Mouse (Mus musculus): ENCODE results near the gene Zfp524.
"Not testable (repeated sequence)": the region's sequence is repeated elsewhere in the genome, so short reads cannot be mapped to it uniquely, and the experiment has no call there.

Gene Zfp524

DNA sequence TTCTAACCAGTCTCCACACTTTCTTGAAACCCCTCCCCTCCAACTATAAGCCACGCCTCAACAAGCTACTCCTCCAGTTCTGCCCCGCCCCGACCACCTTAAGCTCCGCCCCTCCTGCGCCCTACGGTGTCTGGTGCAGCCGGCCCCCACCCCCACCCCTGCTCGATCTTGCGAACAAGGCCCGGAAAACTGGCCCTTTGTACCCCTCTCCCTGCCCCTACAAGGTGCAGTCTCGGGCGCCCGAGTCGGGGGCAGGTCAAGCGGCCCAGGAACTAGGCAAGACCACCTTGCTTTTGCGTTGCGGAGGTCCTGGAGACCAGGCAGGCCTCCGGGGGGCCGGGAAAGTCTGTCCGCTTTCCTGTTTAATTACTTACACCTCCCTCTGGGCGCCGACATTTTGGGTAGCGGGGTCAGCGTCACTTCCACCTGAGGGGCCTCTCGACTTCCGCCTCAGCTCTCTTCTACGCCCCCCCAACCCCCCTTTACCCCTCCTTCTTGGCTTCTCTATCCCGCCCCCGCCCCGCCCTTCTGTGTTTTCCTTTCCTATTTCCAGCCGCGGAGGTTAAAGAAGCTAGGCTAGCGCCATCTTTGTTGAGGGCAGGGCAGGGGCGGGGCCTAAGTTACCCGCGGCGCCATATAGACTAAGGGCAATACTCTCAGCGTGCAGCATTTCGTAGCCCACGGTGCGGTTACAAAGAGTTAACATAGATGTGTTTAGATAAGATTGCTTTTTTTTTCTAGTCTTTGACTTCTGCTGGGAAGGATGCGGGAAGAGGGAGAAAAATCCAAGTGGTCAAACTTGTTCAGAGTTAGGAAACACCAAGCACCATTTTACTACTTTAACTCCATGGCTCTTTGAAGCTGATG lies at the start of gene Zfp524, which contains the start of gene Fiz1:
Gene Zfp524, plus strand, starts transcription at position 165 of the 867 bp plus-strand sequence.
Gene Fiz1, minus strand, starts transcription at position 447 of the 867 bp plus-strand sequence.
- peak; percentile 90 to 94 for DNase-seq

DNA sequence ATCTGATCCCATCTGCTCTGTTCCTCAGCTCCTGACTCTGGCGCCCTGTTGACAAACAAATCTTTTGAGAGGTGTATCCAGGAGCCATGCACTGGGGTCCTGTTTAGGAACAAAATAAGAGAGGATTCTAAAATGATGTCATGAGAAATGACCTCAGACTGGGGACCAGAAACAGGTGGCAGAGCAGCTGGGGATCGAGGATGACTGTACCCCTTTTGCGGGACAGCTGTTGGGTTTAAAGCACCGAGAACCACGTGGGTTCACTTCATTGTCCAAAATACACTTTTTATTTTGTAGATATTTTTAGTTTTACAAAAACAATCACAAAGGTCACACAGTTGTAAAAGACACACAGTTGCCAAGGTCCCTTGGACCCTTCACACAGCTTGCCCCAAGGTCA lies 49.2 kb upstream of the Zfp524 start:
- DNase-seq, result no peak

DNA sequence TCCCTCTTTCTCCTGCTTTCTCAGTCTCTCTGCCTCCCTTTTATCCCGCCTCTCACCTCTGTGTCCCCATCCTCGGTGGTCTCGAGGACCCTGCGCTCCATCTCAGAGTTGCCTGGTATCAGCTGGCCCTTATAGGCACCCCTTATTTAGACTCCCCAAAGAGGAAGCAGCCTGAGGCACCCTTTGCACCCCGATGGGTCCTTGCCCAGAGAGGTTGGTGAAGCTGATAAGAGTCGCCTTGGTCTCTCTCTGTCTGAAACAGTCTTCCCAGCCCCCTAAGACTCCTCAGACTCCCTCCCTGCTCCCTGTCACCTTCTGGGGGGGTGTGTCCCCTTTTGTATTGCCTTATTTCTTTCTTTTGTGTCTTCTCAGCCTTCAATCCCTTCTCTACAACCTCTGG lies 43.1 kb upstream of the Zfp524 start, which contains the start of gene Sbk3:
Gene Sbk3, minus strand, starts transcription at position 101 of the 400 bp plus-strand sequence.
- DNase-seq, result no peak

DNA sequence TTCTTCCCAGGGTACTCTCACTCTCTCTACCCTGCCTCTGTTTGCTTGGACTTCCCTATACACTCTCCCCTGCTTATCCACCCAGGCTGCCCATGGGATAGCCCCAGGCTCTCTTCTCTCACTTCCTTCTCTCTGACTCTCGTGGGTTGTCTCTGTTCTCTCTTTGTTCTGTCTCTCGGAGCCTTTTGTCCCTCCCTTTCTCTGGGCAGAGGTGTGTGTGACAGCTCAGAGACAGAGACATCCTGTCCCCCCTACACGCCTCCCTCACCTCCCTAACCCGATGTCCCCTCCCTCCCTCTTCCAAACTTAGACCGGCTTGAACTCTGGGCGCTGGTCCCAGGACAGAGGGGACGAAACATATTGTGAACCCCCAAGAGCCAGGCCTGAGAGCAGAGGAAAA lies 42.5 kb upstream of the Zfp524 start:
- no peak for DNase-seq

DNA sequence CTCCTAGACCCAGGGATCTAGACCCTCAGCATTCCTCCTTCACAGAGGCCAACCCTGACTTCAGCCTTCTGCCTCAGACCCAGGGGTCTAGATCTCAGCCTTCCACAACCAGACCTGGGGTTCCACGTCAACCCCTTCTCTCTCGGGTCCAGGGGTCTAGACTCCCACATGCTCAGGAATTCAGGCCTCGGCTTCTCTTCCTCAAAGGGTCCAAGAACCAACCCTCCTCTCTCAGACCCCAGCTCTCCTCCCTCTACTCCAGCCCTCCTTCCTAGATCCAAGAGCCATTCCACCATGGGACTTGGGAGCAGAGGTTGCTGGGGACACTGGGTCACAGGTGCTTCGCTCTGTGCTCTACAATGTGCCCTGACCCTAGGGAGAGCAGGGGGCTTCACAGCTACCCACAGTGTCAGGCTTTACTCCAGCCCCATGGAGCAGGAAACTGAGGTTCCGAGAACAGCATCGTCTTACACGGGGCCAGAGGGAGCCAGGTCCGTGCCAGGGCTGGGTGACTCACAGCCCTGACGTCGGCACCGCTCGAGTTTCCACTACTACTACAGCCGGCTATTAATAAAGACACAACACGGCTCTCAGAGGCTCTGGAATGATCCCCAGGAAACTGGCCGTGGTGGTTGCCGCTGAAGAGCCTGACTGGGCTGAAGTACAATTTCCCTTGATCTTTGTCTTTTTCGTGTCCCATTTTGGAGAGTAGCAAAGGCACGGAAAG lies 41.7 kb upstream of the Zfp524 start:
- no peak for DNase-seq

DNA sequence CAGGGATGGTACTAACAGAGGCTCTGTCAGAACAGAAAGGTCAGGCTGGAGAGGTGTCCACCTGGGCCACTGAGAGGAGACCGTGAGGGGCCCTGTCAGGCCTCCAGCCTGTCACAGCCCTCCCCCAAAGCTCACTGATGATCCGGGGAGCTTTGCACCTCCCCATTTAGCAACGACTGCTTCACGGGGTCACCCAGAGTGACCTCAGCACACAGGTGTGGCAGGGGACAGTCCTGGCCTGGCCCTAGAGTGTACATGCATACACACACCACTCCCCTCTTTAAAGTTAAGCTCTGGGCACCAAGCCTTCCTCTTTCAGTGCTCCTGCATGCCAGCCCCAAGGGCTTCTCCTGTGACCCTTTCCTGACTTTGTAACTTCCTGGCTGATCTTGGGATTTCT lies 38.8 kb upstream of the Zfp524 start:
- DNase-seq, result no peak

DNA sequence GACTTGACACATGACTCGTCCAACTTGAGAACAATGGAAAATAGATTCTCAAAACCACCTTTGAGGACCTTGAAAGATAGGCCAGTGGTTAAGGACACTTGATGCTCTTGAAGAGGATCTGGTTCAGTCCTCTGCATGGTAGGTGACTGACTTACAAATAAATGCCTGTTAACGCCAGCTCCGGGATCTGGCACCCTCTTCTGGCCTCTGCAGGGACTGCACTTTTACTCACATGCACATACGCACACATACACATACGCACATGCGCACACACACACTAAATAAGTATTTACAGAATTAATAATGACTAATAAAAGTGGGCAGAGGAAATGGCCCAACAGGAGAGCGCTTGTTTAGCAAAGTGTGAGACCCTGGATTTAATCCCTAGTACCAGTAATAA lies 37.4 kb upstream of the Zfp524 start:
- no peak for DNase-seq

DNA sequence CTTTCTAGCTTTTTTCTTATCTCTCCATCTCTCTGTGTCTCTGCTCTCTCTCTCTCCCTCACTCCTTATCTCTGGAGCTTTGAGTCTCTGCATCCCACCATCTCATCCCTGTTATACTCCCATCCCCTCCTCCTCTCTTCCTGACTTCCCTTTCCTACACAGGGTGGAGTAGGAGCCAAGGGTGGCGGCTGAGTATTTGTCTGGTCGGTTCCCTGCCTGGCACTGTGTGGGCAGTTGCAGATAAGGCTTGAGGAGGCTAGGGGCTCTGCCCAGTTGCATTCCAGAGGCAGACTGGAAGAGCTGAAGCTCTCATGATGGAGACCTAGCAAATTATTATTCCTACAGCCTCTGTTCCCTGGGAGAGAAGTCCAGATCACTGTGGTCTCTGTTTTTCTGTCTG lies 26.0 kb upstream of the Zfp524 start:
- no peak for DNase-seq

DNA sequence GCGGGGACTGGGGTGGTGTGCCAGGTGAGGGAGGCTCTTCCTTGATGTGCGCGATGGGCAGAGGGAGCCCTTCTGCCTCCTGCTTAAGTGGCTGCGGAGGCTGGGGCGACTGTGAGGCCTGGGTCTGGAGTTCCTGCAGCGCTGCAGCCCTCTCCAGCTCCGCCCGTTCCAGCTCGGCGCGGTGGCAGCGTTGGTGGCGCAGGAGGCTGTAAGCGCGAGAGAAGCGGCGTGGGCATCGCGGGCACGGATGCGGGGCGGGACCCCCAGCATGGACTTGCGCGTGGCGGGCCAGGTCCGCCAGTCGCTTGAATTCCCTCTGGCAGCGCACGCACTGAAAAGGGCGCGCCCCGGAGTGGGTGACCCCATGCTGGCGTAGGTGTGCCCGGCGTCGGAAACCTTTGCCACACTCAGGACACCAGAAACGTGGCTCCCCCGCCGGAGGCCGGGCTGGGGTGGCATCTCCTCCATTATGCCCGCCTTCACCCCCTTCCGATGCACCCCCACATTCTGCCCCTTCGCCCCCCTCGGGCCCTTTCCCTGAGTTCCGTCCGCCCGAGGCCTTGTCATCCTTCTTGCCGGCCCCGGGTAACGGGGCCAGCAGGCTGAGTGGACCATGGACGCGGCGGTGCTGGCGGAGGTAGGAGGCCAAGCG lies 20.7 kb upstream of the Zfp524 start:
- DNase-seq, result no peak

DNA sequence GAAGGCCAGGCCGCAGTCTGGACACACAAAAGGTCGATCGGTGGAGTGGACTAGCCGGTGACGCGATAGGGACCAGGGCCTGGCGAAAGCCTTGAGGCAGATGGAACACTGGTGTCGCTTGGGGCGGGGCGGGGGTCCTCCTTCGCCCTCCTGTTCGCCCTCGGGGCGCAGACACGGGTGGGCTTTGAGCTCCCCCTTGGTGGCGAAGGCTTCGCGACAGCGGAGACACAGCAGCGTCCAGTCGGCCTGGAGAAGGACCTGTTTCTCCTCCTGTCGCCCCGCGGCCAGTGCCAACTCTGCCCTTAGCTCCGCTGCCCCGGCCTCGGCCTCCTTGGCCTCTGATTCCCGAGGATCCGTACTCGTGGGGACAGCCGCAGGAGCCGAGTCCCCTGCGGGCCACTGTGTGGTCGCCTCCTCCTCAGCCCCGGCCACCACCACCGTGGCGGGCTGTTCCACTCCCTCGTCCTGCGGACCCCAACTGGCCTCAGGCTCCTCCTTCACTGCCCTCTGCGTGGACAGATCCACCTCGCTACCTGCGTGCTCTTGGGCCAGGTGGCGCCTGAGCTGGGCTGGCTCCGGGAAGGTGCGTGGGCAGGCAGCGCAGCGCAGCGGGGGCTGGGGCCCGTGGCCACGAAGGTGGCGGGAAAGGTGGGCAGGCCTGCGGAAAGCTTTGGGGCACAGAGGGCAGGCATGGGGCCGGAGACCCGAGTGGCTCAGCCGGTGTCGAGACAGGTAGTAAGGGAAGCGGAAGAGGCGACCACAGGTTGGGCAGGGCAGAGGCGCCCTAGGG lies 20.0 kb upstream of the Zfp524 start:
- peak in 1 of 2 experiments; percentile 10 for DNase-seq

DNA sequence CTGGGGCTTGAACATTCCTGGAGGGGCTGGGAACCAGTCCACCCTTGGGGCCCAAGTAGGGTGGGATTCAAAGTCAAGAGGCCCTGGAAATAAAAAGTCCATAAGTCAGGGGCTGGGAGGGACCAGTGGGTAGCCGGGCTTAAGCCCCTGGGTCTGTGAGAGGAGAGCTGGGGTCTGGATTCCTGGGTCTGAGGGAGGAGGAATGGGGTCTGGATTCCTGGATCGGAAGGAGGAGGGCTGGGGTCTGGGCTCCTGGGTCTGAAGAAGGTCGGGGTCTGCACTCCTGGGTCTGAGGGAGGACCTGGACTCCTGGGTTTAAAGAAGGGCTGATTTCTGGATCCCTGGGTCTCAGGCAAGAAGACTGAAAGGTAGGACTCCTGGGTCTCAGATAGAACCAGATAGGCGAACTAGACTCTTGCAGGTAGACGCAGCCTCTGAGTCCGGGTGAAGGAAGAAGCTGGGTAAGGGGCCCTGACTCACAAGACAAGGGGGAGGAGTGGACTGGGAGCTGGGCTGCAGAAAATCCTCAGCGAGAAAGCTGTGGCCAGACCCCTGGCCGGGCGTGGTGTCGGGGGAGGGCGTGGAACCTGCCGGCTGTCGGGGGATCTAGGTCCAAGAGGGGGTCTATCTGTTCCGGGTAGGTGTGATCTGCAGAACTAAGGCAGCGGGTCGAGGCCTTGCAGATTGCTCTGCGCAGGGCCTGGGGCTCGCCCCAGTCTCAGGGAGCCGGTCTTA lies 18.8 kb upstream of the Zfp524 start:
- DNase-seq, result peak in 1 of 2 experiments; percentile 5

DNA sequence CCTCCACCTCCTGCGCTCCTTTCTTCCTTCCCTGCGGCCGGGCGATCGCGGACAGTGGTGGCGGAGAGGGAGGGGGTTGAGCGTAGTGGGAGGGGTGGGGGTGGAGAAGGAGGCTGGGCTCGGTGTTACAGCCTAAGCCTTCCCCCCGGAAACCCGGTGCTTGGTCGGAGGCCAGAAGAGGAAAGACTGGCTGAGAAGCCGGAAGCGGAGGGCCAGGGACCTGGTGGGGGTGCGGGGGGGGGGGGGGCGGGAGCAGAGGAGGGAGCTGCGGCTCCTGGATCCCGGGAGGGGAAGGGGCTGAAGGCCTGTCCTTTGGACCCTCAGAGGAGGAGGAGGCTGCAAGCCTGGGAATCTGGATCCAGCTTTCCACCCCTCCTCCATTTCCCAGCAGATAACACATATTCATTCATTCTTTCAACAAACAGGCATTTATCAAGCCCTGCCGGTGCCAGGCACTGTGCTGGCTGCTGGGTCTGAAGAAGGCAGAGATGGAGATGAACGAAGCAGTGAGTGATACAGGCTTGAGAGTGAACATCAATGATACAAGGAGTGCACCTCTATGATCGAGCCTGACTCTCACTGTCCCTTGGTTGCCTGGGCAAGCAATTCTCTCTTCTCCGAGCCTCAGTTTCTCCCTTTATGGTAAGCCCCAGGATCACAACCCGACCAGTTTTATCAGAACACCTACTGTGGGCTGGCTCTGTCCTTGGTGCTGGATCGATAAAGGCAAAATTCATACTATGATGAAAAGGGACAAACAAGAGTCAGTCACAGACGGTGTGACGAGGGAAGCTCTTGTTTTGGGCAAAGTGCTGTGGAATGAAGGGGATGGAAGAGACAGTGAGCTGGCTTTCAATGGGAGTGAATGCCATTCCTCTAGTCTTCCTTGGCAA lies 18.0 kb upstream of the Zfp524 start, which contains the start of gene Zfp579:
Gene Zfp579, minus strand, starts transcription at position 156 of the 893 bp plus-strand sequence.
- peak; percentile 73 to 78 for DNase-seq

DNA sequence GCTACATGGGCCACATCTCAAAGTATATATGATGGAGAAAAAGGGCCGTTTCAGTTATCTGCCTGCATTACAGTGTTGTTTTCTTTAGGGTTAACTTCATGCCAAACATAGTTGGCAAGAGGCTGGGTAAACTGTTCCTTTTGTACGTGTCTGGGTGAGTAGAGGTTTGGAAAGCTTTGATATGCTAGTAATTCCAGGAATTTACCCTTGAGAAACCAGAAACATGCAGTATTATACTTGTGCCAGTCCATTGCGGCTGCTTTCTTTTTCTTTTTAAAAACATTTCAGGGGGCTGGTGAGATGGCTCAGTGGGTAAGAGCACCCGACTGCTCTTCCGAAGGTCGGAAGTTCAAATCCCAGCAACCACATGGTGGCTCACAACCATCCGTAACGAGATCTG lies 17.3 kb upstream of the Zfp524 start:
- DNase-seq, result no peak

DNA sequence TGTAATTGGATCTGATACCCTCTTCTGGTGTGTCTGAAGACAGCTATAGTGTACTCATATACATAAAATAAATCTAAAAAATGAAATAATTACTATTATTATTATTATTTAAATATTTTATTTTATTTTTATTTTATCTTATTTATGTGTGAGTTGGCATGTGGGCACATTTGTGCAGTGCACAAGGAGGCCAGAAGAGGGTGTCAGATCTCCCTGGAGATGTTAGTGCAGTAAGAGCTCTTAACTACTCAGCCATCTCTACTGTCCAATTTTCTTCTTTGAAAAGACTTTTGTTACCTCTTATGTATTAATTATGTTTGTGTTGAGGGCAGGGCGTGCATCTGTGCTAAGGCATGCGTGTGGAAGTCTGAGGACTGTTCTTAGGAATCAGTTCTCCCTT lies 14.3 kb upstream of the Zfp524 start:
- DNase-seq, result no peak

DNA sequence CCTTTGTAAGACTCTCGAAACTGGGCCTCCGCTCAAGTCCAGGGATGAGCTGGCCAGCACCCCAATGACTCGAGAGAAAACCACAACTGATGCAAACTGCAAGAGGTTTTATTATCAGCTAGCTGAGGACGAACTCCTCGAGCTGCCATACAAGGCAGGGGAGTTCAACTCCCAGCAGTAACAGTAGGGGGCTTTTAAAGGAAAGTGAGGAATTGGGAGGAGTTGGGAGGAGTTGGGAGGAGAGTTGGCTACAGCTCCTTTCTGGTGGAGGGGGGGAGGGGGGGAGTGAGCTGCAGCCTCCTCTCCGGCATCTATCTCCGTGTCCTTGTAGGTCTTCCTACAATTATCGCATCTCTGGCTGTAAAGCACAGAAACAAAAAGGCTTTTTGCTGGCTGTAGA lies 11.3 kb upstream of the Zfp524 start:
- DNase-seq, result not testable (repeated sequence)

DNA sequence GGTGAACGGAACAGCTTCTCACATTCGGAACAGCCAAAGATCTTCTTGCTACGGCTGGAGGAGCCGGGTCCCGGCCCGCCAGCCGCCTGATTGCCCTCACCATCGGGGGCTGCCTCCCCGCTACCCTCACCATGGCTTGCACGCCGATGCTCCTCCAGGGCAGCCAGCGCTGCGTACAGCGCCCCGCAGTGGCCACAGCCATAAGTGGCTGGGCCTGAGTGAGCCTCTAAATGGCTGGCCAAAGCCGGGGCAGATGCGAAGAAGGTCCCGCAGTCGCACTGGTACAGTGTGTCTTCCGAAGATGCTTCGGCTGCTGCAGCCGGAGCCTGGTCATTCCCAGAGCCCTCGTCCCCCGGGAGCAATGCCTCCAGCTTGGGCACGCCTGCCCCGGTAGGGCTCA lies 6.0 kb upstream of the Zfp524 start:
- no peak for DNase-seq

DNA sequence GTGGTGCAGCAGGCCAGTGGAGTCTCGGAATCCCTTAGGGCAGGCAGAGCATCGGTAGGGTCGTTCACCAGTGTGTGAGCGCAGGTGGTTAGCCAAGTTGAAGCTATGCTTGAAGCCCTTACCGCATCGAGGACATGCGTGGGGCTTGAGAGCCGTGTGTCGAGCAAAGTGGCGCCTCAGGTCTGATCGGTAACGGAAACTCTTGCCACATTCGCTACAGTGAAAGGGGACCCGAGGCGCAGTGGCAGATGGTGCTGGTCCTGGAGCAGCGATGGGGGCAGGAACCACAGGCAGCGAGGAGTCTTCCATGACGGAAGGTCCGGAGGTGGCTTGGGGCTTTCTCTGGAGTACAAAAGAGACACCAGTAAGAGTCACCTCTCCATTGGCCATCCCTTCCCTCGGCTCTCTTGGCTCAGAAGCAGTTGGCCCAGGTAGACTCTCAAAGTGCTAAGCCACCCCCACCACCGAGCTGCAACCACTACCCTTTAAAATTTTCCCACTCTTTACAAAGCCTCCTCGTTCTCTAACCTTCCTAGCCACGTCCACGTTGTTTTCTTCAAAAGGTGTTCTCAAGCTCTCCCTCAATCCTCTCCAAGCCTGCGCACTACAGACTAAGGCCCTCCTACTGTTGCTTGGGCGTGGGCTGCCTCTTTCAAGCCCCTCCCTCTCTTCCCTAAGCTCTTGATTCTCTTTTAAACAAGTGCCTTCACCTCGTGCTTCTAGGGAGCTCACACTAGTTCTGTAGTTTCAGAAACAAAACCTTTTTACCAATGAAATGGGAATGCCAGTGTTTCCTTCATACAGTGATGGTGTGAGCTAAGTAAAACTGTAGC lies 1.3 kb upstream of the Zfp524 start:
- DNase-seq, result no peak

DNA sequence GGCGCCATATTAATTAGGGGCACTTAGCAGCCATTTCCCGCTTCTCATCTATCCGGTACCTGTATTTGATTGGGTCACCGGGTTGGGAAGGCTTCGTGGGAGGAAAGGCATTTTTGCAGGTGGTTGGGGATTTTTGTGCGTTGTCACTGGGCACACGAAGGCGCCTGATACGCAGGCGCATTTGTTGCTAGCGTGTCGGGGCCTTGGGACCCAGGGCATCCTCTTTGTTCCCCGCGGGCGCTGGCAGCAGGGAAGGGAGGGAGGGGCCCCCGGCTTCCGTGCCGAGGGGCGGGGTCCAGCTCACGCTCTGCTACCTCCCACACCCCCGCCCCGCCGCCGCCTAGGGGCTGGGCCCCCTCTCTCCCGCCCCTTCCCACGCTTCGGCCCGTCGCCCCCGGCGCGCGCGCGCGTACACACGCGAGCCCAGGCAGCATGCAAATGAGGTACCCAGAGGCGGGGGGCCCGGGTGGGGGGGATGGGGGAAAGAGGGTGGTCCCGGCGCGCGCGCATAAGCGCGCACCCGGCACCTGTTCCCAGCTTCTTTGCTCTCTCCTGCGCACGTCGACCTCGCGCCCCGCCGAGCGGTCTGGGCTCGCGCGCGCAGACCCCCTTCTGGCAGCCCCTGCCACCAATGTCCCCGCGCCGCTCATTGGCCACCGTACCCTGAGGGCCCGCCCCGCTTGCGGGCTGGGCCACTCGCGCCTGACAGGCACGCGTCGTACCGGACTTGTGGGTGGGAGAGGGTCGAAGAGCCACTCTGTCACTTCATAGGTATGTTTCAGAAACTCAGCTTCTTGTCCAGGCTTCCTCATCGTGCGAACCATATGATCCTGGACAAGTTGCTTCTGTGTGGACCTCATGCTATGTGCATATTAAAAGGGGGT lies 1.1 kb downstream of the Zfp524 start, which contains the start of gene Gm44973:
Gene Gm44973, plus strand, starts transcription at position 379 of the 884 bp plus-strand sequence.
- peak; percentile 92 to 93 for DNase-seq

Data from thymus, adult 18-20 months (tissue).